In genomic region chr5:115490638-115491000, GRCm38 (mm10) we compare ENCODE assay signal across 8 mouse cellular contexts. TPM values are rescaled to one million over a fixed set of nuclear protein-coding genes. Genes with fewer than 3 reads are reported as not detected.
DNase-seq lines count a peak whose midpoint lies in the region; ATAC-seq lines count a peak whose summit lies in the region.
"Had no signal": no experiment of that assay in that cellular context is flagged by ENCODE, and none has a peak within 500 bp of the region (broad histone marks: within the 10 kb centered on the region; RNA-seq: fewer than 3 reads in every experiment).

No protein-coding gene starts in this region.

- H3K27ac ChIP-seq in limb, embryonic 11.5 days (replicated peaks; ENCODE audit: low read depth, low read length) = no peak overlapping the region
- H3K27ac ChIP-seq in limb, embryonic 10.5 days = no peak overlapping the region
- peak overlapping the region; percentile 100 for H3K27ac ChIP-seq in embryonic facial prominence, embryonic 15.5 days (replicated peaks)
- H3K27ac ChIP-seq in limb, embryonic 12.5 days = peak overlapping the region; percentile 59; the same call in 1 of the 2 replicates
- H3K27ac ChIP-seq in neural tube, embryonic 12.5 days = no peak overlapping the region

- no peak overlapping the region for H3K9ac ChIP-seq in limb, embryonic 11.5 days (ENCODE audit: low read length)
- H3K9ac ChIP-seq in embryonic facial prominence, embryonic 15.5 days = no peak overlapping the region
- H3K9ac ChIP-seq in limb, embryonic 12.5 days (replicated peaks) = no peak overlapping the region
- H3K9ac ChIP-seq in neural tube, embryonic 12.5 days = no peak overlapping the region

- peaks cover 4% of the 10 kb centered on the region; the same call in 1 of the 2 replicates for H3K4me1 ChIP-seq in limb, embryonic 11.5 days (ENCODE audit: control insufficient read depth, insufficient read depth, low read length)
- peaks cover 31% of the 10 kb centered on the region for H3K4me1 ChIP-seq in limb, embryonic 10.5 days
- peaks cover 43% of the 10 kb centered on the region for H3K4me1 ChIP-seq in embryonic facial prominence, embryonic 15.5 days
- peaks cover 29% of the 10 kb centered on the region for H3K4me1 ChIP-seq in limb, embryonic 12.5 days (replicated peaks)
- H3K4me1 ChIP-seq in neural tube, embryonic 12.5 days = peaks cover 16% of the 10 kb centered on the region

- 15% methylated on average over 8 of the region's 8 CpGs for whole genome bisulfite sequencing in limb, embryonic 11.5 days
- 14% methylated on average over 8 of the region's 8 CpGs for WGBS in limb, embryonic 10.5 days
- 9% methylated on average over 8 of the region's 8 CpGs for WGBS in embryonic facial prominence, embryonic 15.5 days
- WGBS in limb, embryonic 12.5 days = 11% methylated on average over 8 of the region's 8 CpGs
- WGBS in neural tube, embryonic 12.5 days = 10% methylated on average over 8 of the region's 8 CpGs

- H3K4me2 ChIP-seq in limb, embryonic 11.5 days (ENCODE audit: low read depth, severe bottlenecking) = no peak overlapping the region
- H3K4me2 ChIP-seq in embryonic facial prominence, embryonic 15.5 days (replicated peaks) = peak overlapping the region; percentile 80
- peak overlapping the region; percentile 64 for H3K4me2 ChIP-seq in limb, embryonic 12.5 days
- peak overlapping the region; percentile 67 for H3K4me2 ChIP-seq in neural tube, embryonic 12.5 days (replicated peaks)

- no peak for ATAC-seq in limb, embryonic 11.5 days (ENCODE audit: insufficient number of reproducible peaks, low FRiP score, low TSS enrichment, low read depth)
- no peak for ATAC-seq in embryonic facial prominence, embryonic 15.5 days (ENCODE audit: insufficient number of reproducible peaks, low FRiP score, low TSS enrichment, low read depth)
- no peak for ATAC-seq in limb, embryonic 12.5 days (ENCODE audit: insufficient number of reproducible peaks, insufficient read depth, low FRiP score, low TSS enrichment, low read depth)
- no peak for ATAC-seq in neural tube, embryonic 12.5 days (ENCODE audit: low FRiP score, low read depth)

- DNase-seq in limb, embryonic 11.5 days (ENCODE audit: low spot score) = peak; percentile 56
- DNase-seq in limb, embryonic 10.5 days (ENCODE audit: low spot score) = no peak
- no peak for DNase-seq in embryo, embryonic 10 days (ENCODE audit: low spot score)
- DNase-seq in left cerebral cortex, adult 11 months (ENCODE audit: low spot score) = no peak
- DNase-seq: adrenal gland, postnatal 36 days had no signal

- H3K27me3 ChIP-seq in limb, embryonic 11.5 days (ENCODE audit: control insufficient read depth, insufficient read depth, low read length) = no peaks in the 10 kb centered on the region
- no peaks in the 10 kb centered on the region for H3K27me3 ChIP-seq in limb, embryonic 10.5 days (ENCODE audit: low read depth, poor library complexity, severe bottlenecking)
- H3K27me3 ChIP-seq in embryonic facial prominence, embryonic 15.5 days = no peaks in the 10 kb centered on the region
- H3K27me3 ChIP-seq in limb, embryonic 12.5 days = no peaks in the 10 kb centered on the region
- no peaks in the 10 kb centered on the region for H3K27me3 ChIP-seq in neural tube, embryonic 12.5 days (replicated peaks)

- H3K36me3 ChIP-seq in limb, embryonic 11.5 days (ENCODE audit: control insufficient read depth, insufficient read depth, low read length) = no peaks in the 10 kb centered on the region
- H3K36me3 ChIP-seq in limb, embryonic 10.5 days = no peaks in the 10 kb centered on the region
- no peaks in the 10 kb centered on the region for H3K36me3 ChIP-seq in embryonic facial prominence, embryonic 15.5 days
- no peaks in the 10 kb centered on the region for H3K36me3 ChIP-seq in limb, embryonic 12.5 days
- H3K36me3 ChIP-seq in neural tube, embryonic 12.5 days = no peaks in the 10 kb centered on the region

- no peaks in the 10 kb centered on the region for H3K9me3 ChIP-seq in limb, embryonic 11.5 days (ENCODE audit: control insufficient read depth, low read length)
- H3K9me3 ChIP-seq in limb, embryonic 10.5 days (replicated peaks) = no peaks in the 10 kb centered on the region
- no peaks in the 10 kb centered on the region for H3K9me3 ChIP-seq in embryonic facial prominence, embryonic 15.5 days (replicated peaks)
- H3K9me3 ChIP-seq in limb, embryonic 12.5 days = no peaks in the 10 kb centered on the region
- H3K9me3 ChIP-seq in neural tube, embryonic 12.5 days = no peaks in the 10 kb centered on the region

- no peak overlapping the region for H3K4me3 ChIP-seq in limb, embryonic 11.5 days (ENCODE audit: low read depth, low read length)
- no peak overlapping the region for H3K4me3 ChIP-seq in limb, embryonic 10.5 days
- H3K4me3 ChIP-seq in embryonic facial prominence, embryonic 15.5 days (replicated peaks) = peak overlapping the region; percentile 10; the same call in 1 of the 2 replicates
- H3K4me3 ChIP-seq in limb, embryonic 12.5 days (replicated peaks) = no peak overlapping the region
- H3K4me3 ChIP-seq in neural tube, embryonic 12.5 days = no peak overlapping the region

RNA-seq across cellular contexts. Expression of gene Sirt4, which starts 6.1 kb away (rescaled TPM):
- polyA plus RNA-seq in limb, embryonic 11.5 days (2014; fragmentation: Nextera tagmentation; extraction: Ambion mirVana) = 19.2 and 19.7 TPM in 2 replicates
- polyA plus RNA-seq in limb, embryonic 10.5 days (2016; fragmentation: Nextera tagmentation; extraction: Ambion mirVana) = 16.0 and 18.5 TPM in 2 replicates
- 29.2 and 32.8 TPM in 2 replicates for polyA plus RNA-seq in embryonic facial prominence, embryonic 15.5 days (2015; fragmentation: Nextera tagmentation; extraction: Ambion mirVana)
- 21.9 and 24.9 TPM in 2 replicates for polyA plus RNA-seq in limb, embryonic 12.5 days (2016; fragmentation: Nextera tagmentation; extraction: Ambion mirVana)
- 23.8 and 24.9 TPM in 2 replicates for polyA plus RNA-seq in neural tube, embryonic 12.5 days (2016; fragmentation: Nextera tagmentation; extraction: Ambion mirVana)

RNA-seq across cellular contexts. Expression of gene Pxn, which starts 15.9 kb away (rescaled TPM):
- 13.5 and 17.7 TPM in 2 replicates for polyA plus RNA-seq in limb, embryonic 11.5 days (2014; fragmentation: Nextera tagmentation; extraction: Ambion mirVana)
- 36.8 and 45.3 TPM in 2 replicates for polyA plus RNA-seq in limb, embryonic 10.5 days (2016; fragmentation: Nextera tagmentation; extraction: Ambion mirVana)
- 51.5 and 52.8 TPM in 2 replicates for polyA plus RNA-seq in embryonic facial prominence, embryonic 15.5 days (2015; fragmentation: Nextera tagmentation; extraction: Ambion mirVana)
- 40.3 and 47.1 TPM in 2 replicates for polyA plus RNA-seq in limb, embryonic 12.5 days (2016; fragmentation: Nextera tagmentation; extraction: Ambion mirVana)
- polyA plus RNA-seq in neural tube, embryonic 12.5 days (2016; fragmentation: Nextera tagmentation; extraction: Ambion mirVana) = 29.4 and 33.5 TPM in 2 replicates

RNA-seq across cellular contexts. Expression of gene Pla2g1b, which starts 24.6 kb away (rescaled TPM):
- polyA plus RNA-seq in limb, embryonic 11.5 days (2014; fragmentation: Nextera tagmentation; extraction: Ambion mirVana) = not detected in 2 replicates
- not detected in 2 replicates for polyA plus RNA-seq in limb, embryonic 10.5 days (2016; fragmentation: Nextera tagmentation; extraction: Ambion mirVana)
- not detected in 2 replicates for polyA plus RNA-seq in embryonic facial prominence, embryonic 15.5 days (2015; fragmentation: Nextera tagmentation; extraction: Ambion mirVana)
- polyA plus RNA-seq in limb, embryonic 12.5 days (2016; fragmentation: Nextera tagmentation; extraction: Ambion mirVana) = not detected in 2 replicates
- polyA plus RNA-seq in neural tube, embryonic 12.5 days (2016; fragmentation: Nextera tagmentation; extraction: Ambion mirVana) = not detected in 2 replicates

Comparison
In these comparisons a context has a peak if more than half of its experiments do, and no peak if none do; other contexts are left out.
1. H3K27ac ChIP-seq: peak in embryonic facial prominence, embryonic 15.5 days (single experiment) and limb, embryonic 12.5 days (single experiment); none in limb, embryonic 11.5 days (single experiment), limb, embryonic 10.5 days (single experiment) and neural tube, embryonic 12.5 days (single experiment).